Mouse (Mus musculus) liver, adult 2 months (tissue): ENCODE data around the gene Psmd13.

Experiments
- CTCF ChIP-seq: fragments of 200-500 bp; IDR thresholded peaks from 2 replicates; pipeline ENCODE4 v1.5.1; 2011; ENCODE audit warnings: low read depth, low read length, control low read depth
- POLR2A ChIP-seq: fragments of 200-500 bp; IDR thresholded peaks from 2 replicates; pipeline ENCODE4 v1.6.1; 2011; ENCODE audit warnings: low read length, control low read depth; ENCODE audit not compliant: insufficient read depth; ENCODE audit errors: extremely low read depth

DNA sequence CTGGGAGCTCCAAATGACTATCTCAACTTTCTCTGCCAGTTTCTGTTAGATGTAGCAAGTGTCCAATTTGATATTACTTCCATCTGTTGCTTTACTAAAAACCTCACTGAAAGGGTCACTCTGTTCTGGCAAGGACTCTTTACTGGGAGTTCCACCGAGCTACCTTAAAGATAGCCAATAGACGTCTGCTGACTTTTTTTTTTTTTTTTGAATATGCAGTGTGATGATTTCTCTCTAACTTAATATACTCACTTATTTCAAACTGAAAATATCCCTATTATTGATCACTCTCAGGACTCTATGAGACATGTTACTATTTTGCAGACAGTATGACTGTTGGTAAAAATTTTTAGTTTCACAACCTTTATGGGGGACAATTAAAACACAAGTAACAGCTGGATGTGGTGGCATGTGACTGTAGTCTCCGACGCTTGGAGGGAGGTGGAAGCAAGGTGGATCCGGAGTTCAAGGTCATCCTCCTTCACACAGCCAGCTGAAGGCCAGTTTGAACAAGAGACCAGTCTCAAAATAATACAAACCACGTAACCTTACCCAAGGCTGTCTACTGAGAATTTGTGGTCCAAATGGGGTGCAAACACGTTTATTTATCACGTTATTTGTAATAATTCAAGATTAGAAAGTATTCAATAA lies 778 bp upstream of the Psmd13 start:
- TF ChIP-seq CTCF (no peak), POLR2A (no peak)
